Mouse (Mus musculus) thymus, postnatal 4 days (tissue): ENCODE results near the gene Chpf.

ENCODE experiments used
- DNase-seq: peaks from one replicate; pipeline ENCODE4 v3.0.0; 2021

Chpf gene

DNA sequence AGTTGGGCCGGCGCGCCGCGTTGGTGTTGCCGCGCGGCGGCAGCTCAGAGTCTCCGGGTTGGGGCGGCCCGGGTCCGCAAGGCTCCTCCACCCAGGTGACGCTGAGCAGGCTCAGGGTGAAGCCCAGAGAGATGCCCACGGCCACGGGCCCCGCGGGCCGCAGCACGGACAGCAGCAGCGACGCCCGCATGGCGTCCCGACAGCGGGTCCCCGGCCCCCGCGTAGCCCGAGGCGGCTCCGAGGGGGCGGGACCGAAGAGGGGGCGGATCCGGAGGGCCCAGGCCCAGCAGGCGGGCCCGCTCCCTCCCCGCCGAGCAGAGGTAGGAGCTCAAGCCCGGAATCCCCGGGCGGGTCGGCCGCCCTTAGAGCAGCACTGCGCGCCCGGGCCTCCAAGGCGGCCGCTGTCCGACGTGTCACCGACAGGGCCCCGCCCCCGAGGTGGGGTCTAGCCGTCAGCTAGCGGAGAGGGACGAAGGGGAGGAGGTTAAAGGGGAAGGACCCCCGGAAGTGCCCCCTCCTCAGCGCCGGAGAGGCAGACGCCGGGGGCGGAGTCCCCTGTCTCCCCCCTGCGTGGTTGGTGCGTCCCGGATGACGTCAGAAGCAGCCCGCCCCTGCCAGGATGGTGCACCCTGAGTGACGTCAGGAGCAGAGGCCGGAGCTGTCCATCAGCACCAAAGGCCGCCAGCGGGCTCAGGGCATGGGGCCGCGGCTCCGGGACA, at the start of gene Chpf, which contains the start of gene Tmem198:
Gene Chpf, minus strand, starts transcription at position 392 of the 719 bp plus-strand sequence.
Gene Tmem198, plus strand, starts transcription at position 617 of the 719 bp plus-strand sequence.
- DNase-seq, result peak; percentile 95

GRCm38 (mm10) chr1:75524679-75525078, 45.6 kb upstream of the Chpf start:
- no peak for DNase-seq

- peak; percentile 93 for DNase-seq
These were observed 42.4 kb upstream of the Chpf start, which contains the start of gene Stk11ip for GRCm38 (mm10) chr1:75521321-75522031. TSS of gene Stk11ip (plus strand) at chr1:75521529.

GRCm38 (mm10) chr1:75519576-75519975, 40.5 kb upstream of the Chpf start:
- DNase-seq, result no peak

DNA sequence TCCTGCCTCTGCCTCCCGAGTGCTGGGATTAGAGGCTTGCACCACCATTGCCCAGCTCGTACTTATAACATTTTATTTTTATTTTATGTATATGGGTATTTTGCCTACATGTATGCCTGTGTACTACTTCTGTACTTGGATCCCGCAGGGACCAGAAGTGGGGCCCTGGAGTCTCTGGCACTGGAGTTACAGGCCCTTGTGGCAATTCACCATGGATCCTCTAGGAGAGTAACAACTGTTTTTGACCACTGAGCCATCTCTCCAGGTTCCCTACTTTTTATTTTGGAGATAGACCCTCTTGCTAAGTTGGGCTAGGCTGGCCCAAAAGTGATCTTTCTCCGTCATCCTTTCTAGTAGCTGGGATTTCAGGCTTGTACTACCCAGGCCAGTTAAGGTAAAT, 39.3 kb upstream of the Chpf start:
- no peak for DNase-seq

DNA sequence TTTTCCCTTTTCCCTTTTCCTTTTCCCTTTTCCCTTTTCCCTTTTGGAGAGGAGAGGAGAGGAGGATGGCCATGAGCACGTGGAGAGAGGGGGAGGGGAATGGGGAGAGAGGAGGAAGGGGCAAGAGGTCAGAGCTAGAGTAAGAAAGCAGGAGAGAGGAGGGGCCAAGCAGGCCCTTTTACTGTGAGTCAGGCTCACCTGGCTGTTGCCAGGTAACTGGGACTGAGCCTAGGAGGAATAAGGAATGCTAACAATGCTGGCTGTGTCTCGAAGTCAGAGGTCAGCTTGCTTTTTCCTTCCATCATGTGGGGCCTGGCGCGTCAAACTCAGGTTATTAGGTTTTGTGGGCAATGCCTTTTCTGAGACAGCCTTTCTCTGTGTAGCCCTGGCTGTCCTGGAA, 38.9 kb upstream of the Chpf start:
- no peak for DNase-seq

- DNase-seq, result no peak
These were observed 37.7 kb upstream of the Chpf start for GRCm38 (mm10) chr1:75516703-75517380.

DNA sequence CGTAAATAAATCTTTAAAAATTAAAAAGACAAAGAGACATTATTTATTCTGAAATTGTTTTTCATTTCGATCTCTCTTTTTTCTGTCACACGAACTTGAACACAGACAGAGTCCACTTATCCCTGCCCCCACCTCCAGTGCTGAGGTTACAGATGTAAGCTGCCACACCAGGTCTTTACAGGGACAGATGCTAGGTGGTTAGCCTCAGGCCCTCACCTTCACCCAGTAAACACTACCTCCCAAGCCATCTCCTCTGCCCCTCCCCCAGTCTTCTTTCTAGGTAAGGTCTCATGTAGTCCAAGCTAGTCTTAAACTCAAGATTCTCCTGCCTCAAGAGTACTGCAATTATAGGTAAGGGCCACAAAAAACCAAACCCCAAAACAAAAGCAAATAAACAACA, 33.4 kb upstream of the Chpf start:
- DNase-seq, result no peak

- DNase-seq, result no peak
These were observed 32.5 kb upstream of the Chpf start for GRCm38 (mm10) chr1:75511437-75512210.

GRCm38 (mm10) chr1:75510154-75510553, 31.0 kb upstream of the Chpf start:
- no peak for DNase-seq

- no peak for DNase-seq
These were observed 30.5 kb upstream of the Chpf start for GRCm38 (mm10) chr1:75509586-75509985.

DNA sequence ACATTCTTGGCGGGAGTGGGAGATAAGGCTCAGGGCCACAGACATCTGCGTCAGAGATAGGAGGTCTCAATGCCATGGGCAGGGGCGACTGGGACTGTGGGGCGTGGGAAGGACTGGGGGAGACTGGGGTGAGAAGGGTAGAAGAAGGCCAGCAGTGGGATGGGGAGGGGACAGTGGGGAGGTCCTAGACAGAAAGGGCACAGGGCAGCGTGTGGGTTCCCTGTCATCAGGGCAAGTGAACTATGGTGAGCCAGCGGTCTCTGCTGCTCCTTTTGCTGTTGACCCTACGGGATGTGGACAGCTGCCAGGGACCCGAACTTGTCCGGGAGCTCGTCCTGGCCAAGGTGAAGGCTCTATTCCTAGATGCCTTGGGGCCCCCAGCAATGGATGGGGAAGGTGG, 27.9 kb upstream of the Chpf start, which contains the start of gene Inha:
Gene Inha, plus strand, starts transcription at position 72 of the 400 bp plus-strand sequence.
- DNase-seq, result no peak

DNA sequence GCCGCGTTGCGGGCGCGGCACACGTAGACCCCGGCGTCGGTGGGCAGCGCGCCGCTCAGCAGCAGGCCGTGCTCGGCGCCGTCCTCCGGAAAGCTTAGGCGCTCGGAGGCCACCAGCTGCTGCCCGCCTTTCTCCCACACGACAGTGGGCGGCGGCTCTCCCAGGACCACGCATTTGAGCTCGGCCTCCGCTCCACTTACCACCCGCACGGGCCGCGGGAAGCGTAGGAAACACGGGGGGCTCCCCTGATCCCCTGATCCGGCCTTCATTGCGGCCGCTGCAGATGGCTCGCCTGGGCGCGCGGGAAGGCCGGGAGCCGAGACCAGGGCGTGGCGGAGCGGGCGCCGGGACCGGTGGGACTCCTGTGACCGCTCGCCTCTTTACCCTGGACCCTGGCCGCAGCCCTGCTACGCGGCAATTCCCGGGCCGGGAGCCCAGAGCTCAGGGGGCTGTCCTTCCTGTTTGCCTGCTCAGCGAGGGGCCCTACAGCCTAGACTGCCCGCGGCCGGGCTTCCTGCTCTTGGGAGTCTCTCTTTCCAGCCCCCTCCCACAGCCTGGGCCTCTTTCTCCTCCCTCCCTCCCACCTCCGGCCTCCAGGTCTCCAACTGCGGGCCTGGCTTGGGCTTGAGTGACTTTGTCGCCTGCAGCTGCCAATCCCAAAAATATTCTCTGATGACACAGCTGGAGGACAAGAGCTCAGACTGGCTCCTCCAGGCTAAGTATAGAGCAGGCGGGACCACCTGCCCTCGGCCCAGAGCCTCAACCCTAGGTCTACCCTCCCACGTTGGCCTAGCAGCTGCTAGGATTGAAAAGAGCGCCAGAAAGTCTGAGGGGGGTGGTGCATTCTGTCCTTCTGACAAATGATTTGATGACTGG, 27.1 kb upstream of the Chpf start, which contains the start of gene Obsl1:
Gene Obsl1, minus strand, starts transcription at position 497 of the 876 bp plus-strand sequence.
- DNase-seq, result peak; percentile 61

DNA sequence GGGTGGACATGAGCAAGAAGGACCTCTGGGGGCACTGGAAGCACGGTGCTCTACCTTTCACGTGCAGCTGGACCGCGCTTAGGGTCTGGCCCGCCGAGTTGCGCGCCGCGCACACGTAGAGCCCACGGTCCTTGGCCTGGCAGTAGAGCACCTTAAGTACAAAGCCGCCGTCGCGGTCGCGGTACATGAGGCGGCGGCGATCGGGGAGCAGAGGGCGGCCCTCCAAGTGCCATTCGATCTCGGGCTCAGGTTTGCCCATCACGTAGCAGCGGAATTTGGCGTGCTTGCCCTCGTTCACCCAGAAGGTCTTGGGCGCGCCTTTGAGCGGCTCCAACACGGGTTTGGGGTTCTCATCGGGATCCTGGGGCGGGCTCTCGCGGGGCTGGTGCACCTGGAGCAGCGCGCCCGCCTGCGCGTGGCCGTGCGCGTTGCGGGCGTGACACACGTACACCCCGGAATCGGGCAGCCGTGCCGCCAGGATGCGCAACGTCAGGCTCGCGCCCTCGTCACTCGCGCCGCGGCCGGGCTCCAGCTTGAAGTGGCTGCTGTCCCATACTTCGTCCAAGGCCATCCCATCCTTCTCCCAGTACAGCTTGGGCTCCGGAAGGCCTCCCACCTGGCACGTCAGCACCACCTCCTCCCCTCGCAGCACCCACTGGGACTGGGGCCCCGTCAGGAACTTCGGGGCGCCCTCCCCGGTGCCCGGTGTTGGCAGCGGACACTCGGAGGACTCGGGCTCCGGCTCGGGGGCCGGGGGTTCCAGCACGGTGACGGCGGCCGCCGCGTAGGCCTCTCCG, 26.2 kb upstream of the Chpf start:
- peak; percentile 80 for DNase-seq

DNA sequence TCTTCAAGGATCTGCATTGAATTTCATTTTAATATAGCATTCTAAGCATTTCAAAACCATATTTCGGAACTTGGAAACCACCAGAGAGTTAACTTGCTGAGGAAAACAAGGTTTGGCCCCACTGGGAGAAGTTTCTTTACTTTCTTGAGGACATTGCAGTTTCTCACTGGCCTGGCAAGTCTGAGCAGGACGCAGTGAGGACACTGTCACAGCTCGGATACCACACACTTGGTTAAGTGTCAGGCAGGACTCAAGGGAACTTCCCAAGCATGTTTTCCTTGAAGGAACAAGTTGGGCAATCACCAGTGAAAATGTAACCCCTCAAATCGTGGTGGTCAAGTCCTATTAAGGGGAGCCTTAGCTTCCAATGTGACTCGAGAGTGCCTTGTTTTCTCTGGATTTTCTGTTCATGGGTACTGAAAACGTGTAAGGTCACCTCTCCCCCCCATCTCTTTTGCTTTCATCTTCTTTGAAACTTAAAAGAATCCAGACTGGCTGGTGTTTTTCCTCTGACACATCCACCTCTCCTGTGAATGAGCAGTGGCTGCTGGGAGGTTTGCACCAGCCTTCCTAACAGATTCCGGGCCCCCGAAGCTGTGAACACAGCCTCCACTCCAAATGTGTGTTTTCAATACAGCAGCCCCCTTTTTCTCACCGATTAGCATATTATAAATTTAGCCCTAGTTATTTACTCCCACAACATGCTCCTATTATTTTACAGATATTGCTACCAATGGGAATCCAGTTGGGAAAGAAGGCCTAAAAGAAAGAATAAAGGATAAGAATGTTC, 25.3 kb upstream of the Chpf start:
- no peak for DNase-seq

DNA sequence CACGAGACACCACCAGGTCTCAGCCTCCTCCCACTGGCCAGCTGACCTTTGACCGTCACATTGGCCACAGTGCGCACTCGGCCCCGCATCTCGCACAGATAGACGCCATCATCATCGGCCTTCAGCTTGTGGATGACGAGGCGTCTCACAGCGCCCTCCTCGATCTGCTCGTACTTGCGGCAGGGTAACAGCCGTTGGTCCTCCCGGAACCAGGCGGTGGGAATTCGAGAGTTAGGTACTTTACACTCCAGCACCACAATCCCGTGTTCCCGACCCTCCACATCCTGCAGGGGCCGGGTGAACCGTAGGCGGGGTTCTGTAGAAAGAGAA, 24.5 kb upstream of the Chpf start:
- no peak for DNase-seq

- no peak for DNase-seq
These were observed 24.0 kb upstream of the Chpf start for GRCm38 (mm10) chr1:75502945-75503650.

DNA sequence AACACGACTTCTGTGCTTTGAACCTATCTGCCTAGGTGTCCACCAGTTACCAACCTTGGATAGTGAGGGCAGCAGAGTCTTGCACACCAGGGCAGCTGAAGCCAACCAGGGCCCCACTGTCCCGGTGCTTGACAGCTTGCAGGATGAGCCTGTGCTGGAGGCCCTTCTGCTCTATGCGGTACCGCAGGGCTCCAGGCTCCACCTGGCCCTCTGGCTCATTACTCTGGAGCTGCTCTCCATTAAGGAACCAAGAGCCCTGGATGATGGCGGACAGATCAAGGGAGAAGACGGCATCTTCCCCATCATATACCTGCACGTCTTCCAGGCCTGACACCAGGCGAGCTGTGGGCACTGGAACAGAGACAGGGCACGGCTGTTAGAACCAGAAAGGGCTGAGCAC, 22.8 kb upstream of the Chpf start:
- no peak for DNase-seq

GRCm38 (mm10) chr1:75499441-75499840, 20.3 kb upstream of the Chpf start:
- DNase-seq, result no peak
